Mouse (Mus musculus): Measurements from ENCODE around the gene Lss. TPM values are rescaled to one million over a fixed set of nuclear protein-coding genes. Genes with fewer than 3 reads are reported as not detected.

Gene Lss
- 11.1 TPM in 2 replicates for polyA plus RNA-seq (2012; rRNA removed)

DNA sequence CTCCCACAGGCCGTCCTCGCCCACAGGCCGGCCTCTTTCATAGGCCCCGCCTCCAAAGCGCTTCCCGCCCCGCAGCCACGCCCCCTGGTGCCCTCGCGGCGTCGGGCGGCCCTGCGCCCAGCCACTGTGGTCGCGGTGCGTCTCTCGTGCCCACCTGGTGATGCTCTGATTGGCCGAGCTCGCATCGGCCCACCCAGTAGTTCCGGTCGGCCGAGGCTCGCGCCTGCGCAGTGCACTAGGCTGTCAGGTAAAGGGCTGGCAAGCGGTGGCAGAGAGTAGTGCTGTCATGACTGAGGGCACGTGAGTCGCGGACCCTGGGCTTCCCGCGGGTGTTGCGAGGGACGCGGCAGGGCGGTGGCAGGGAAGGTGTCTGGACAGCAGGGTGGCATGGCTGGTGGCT, at the start of gene Lss:
TSS of gene Lss (plus strand) at position 214 of the 400 bp plus-strand sequence.
- Histone ChIP-seq H3K27me3 (ENCODE audit: control insufficient read depth, insufficient read depth, low read length) (no peaks in the 10 kb centered on the region), H3K4me1 (ENCODE audit: control insufficient read depth, insufficient read depth, low read length) (peaks cover 2% of the 10 kb centered on the region; the same call in 1 of the 2 replicates), H3K27ac (ENCODE audit: control insufficient read depth, insufficient read depth, low read depth, low read length) (peak within 1 kb of the TSS; percentile 87), H3K4me3 (ENCODE audit: control insufficient read depth, low read depth, low read length) (peak within 1 kb of the TSS; percentile 97), H3K36me3 (ENCODE audit: control insufficient read depth, insufficient read depth, low read length) (no peaks in the 10 kb centered on the region)
- TF ChIP-seq CTCF (IDR thresholded peaks at IDR 0.05; ENCODE audit: control insufficient read depth, insufficient read depth, insufficient replicate concordance, low read depth, low read length) (no peak), POLR2A (IDR thresholded peaks at IDR 0.05; ENCODE audit: control insufficient read depth, low read depth, low read length) (peak; percentile 58; the same call in 1 of the 2 replicates)

DNA sequence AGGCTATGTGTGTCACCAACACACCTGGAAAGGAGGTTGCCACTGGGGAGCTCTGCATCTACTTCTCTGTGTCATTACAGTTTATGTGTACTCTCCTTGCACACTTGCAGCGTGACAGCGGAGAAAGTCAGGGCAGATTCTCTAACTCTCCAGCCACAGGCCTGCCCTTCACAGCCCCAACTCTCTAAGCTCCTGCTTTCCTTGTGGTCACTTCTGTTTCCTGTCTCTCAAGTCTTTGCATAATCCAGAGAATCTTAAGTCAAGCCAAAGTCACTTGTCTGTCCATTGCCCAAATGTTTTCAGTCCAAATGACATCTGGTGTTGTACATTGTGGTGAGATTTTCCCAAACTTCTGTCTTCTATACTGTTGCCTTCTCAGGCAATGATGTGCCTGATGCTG, 45.1 kb upstream of the Lss start:
- no peak overlapping the region for H3K4me3 ChIP-seq (ENCODE audit: control insufficient read depth, low read depth, low read length)
- peaks cover 16% of the 10 kb centered on the region for H3K36me3 ChIP-seq (ENCODE audit: control insufficient read depth, insufficient read depth, low read length)
- no peak overlapping the region for H3K27ac ChIP-seq (ENCODE audit: control insufficient read depth, insufficient read depth, low read depth, low read length)
- TF ChIP-seq CTCF (IDR thresholded peaks at IDR 0.05; ENCODE audit: control insufficient read depth, insufficient read depth, insufficient replicate concordance, low read depth, low read length): no peak
- TF ChIP-seq POLR2A (IDR thresholded peaks at IDR 0.05; ENCODE audit: control insufficient read depth, low read depth, low read length): no peak
- no peaks in the 10 kb centered on the region for H3K27me3 ChIP-seq (ENCODE audit: control insufficient read depth, insufficient read depth, low read length)
- H3K4me1 ChIP-seq (ENCODE audit: control insufficient read depth, insufficient read depth, low read length): no peaks in the 10 kb centered on the region

DNA sequence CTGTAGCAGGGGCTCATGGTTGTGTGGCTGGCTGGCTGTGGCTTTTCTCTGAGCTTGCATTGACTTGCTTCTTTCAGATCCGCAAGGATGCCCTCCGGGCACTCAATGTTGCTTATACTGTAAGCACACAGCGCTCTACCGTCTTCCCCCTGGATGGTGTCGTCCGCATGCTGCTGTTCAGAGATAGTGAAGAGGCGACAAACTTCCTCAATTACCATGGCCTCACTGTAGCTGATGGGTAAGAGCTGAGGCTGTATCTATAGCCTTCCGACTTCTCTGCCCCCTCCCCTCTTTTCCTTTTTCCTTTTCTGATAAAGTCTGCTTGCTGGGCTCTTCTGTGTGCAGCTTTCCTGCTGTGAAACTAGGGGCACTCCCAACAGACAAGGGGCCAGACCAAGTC, 43.1 kb upstream of the Lss start:
- Histone ChIP-seq H3K36me3 (ENCODE audit: control insufficient read depth, insufficient read depth, low read length) (peaks cover 14% of the 10 kb centered on the region), H3K4me3 (ENCODE audit: control insufficient read depth, low read depth, low read length) (no peak overlapping the region), H3K27ac (ENCODE audit: control insufficient read depth, insufficient read depth, low read depth, low read length) (no peak overlapping the region), H3K4me1 (ENCODE audit: control insufficient read depth, insufficient read depth, low read length) (no peaks in the 10 kb centered on the region), H3K27me3 (ENCODE audit: control insufficient read depth, insufficient read depth, low read length) (no peaks in the 10 kb centered on the region)
- TF ChIP-seq CTCF (IDR thresholded peaks at IDR 0.05; ENCODE audit: control insufficient read depth, insufficient read depth, insufficient replicate concordance, low read depth, low read length): no peak
- no peak for TF ChIP-seq POLR2A (IDR thresholded peaks at IDR 0.05; ENCODE audit: control insufficient read depth, low read depth, low read length)

DNA sequence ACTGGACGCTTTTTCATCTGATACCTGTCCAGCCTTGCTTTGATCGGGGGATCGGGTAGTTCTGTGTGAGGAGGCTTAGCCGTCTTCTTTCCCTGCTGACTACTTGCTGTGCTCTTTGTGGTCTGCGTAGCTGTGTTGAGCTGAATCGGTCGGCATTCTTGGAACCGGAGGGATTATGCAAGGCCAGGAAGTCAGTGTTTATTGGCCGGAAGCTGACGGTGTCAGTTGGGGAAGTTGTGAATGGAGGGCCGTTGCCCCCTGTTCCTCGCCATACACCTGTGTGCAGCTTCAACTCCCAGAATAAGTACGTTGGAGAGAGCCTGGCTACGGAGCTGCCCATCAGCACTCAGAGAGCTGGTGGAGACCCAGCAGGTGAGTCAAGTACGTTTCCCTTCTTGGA, 42.2 kb upstream of the Lss start:
- H3K36me3 ChIP-seq (ENCODE audit: control insufficient read depth, insufficient read depth, low read length): peaks cover 13% of the 10 kb centered on the region
- no peak overlapping the region for H3K4me3 ChIP-seq (ENCODE audit: control insufficient read depth, low read depth, low read length)
- H3K27me3 ChIP-seq (ENCODE audit: control insufficient read depth, insufficient read depth, low read length): no peaks in the 10 kb centered on the region
- H3K4me1 ChIP-seq (ENCODE audit: control insufficient read depth, insufficient read depth, low read length): no peaks in the 10 kb centered on the region
- H3K27ac ChIP-seq (ENCODE audit: control insufficient read depth, insufficient read depth, low read depth, low read length): no peak overlapping the region
- no peak for TF ChIP-seq CTCF (IDR thresholded peaks at IDR 0.05; ENCODE audit: control insufficient read depth, insufficient read depth, insufficient replicate concordance, low read depth, low read length)
- no peak for TF ChIP-seq POLR2A (IDR thresholded peaks at IDR 0.05; ENCODE audit: control insufficient read depth, low read depth, low read length)

- H3K36me3 ChIP-seq (ENCODE audit: control insufficient read depth, insufficient read depth, low read length): peaks cover 12% of the 10 kb centered on the region
Observed at GRCm38 (mm10) chr10:76493527-76493926, 37.9 kb upstream of the Lss start.

GRCm38 (mm10) chr10:76495501-76495900, 35.9 kb upstream of the Lss start:
- Histone ChIP-seq H3K4me1 (ENCODE audit: control insufficient read depth, insufficient read depth, low read length) (no peaks in the 10 kb centered on the region), H3K4me3 (ENCODE audit: control insufficient read depth, low read depth, low read length) (no peak overlapping the region), H3K27me3 (ENCODE audit: control insufficient read depth, insufficient read depth, low read length) (no peaks in the 10 kb centered on the region), H3K27ac (ENCODE audit: control insufficient read depth, insufficient read depth, low read depth, low read length) (no peak overlapping the region), H3K36me3 (ENCODE audit: control insufficient read depth, insufficient read depth, low read length) (peaks cover 8% of the 10 kb centered on the region)
- TF ChIP-seq CTCF (IDR thresholded peaks at IDR 0.05; ENCODE audit: control insufficient read depth, insufficient read depth, insufficient replicate concordance, low read depth, low read length) (no peak), POLR2A (IDR thresholded peaks at IDR 0.05; ENCODE audit: control insufficient read depth, low read depth, low read length) (no peak)

More at GRCm38 (mm10) chr10:76493527-76493926, 37.9 kb upstream of the Lss start:
- TF ChIP-seq POLR2A (IDR thresholded peaks at IDR 0.05; ENCODE audit: control insufficient read depth, low read depth, low read length) (no peak), CTCF (IDR thresholded peaks at IDR 0.05; ENCODE audit: control insufficient read depth, insufficient read depth, insufficient replicate concordance, low read depth, low read length) (no peak)
- Histone ChIP-seq H3K4me3 (ENCODE audit: control insufficient read depth, low read depth, low read length) (no peak overlapping the region), H3K27me3 (ENCODE audit: control insufficient read depth, insufficient read depth, low read length) (no peaks in the 10 kb centered on the region), H3K27ac (ENCODE audit: control insufficient read depth, insufficient read depth, low read depth, low read length) (no peak overlapping the region), H3K4me1 (ENCODE audit: control insufficient read depth, insufficient read depth, low read length) (no peaks in the 10 kb centered on the region)

DNA sequence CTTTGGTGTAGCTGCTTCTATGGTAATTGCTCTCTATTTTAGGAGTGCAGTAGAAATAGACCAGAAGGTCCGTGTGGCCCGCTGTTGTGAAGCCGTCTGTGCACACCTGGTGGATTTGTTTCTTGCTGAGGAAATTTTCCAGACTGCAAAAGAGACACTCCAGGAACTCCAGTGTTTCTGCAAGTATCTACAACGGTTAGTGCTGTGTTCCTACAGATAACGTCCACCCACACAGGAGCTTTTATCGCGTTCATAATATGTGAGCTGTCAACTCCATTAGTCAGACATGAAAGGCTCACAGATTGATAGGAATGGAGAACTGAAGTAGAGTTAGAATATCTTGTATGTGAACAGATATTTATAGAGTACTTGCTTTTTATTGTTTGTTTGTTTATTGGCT, 35.0 kb upstream of the Lss start:
- H3K36me3 ChIP-seq (ENCODE audit: control insufficient read depth, insufficient read depth, low read length): peaks cover 10% of the 10 kb centered on the region
- H3K4me1 ChIP-seq (ENCODE audit: control insufficient read depth, insufficient read depth, low read length): no peaks in the 10 kb centered on the region
- no peak overlapping the region for H3K4me3 ChIP-seq (ENCODE audit: control insufficient read depth, low read depth, low read length)
- no peak for TF ChIP-seq POLR2A (IDR thresholded peaks at IDR 0.05; ENCODE audit: control insufficient read depth, low read depth, low read length)
- TF ChIP-seq CTCF (IDR thresholded peaks at IDR 0.05; ENCODE audit: control insufficient read depth, insufficient read depth, insufficient replicate concordance, low read depth, low read length): no peak
- H3K27me3 ChIP-seq (ENCODE audit: control insufficient read depth, insufficient read depth, low read length): no peaks in the 10 kb centered on the region
- H3K27ac ChIP-seq (ENCODE audit: control insufficient read depth, insufficient read depth, low read depth, low read length): no peak overlapping the region

GRCm38 (mm10) chr10:76497522-76497921, 33.9 kb upstream of the Lss start:
- H3K4me3 ChIP-seq (ENCODE audit: control insufficient read depth, low read depth, low read length): no peak overlapping the region
- H3K27me3 ChIP-seq (ENCODE audit: control insufficient read depth, insufficient read depth, low read length): no peaks in the 10 kb centered on the region
- TF ChIP-seq POLR2A (IDR thresholded peaks at IDR 0.05; ENCODE audit: control insufficient read depth, low read depth, low read length) (no peak), CTCF (IDR thresholded peaks at IDR 0.05; ENCODE audit: control insufficient read depth, insufficient read depth, insufficient replicate concordance, low read depth, low read length) (no peak)
- no peaks in the 10 kb centered on the region for H3K4me1 ChIP-seq (ENCODE audit: control insufficient read depth, insufficient read depth, low read length)
- no peak overlapping the region for H3K27ac ChIP-seq (ENCODE audit: control insufficient read depth, insufficient read depth, low read depth, low read length)
- H3K36me3 ChIP-seq (ENCODE audit: control insufficient read depth, insufficient read depth, low read length): peaks cover 10% of the 10 kb centered on the region
